Mouse (Mus musculus): ENCODE data around the gene Lhx4. TPM values are rescaled to one million over a fixed set of nuclear protein-coding genes. Genes with fewer than 3 reads are reported as not detected.
A peak's percentile ranks its signal among the peaks of the same experiment; 100 is the strongest.

The Lhx4 gene
- polyA plus RNA-seq, 1 experiment from 2014 or later, result 1.6 TPM

DNA sequence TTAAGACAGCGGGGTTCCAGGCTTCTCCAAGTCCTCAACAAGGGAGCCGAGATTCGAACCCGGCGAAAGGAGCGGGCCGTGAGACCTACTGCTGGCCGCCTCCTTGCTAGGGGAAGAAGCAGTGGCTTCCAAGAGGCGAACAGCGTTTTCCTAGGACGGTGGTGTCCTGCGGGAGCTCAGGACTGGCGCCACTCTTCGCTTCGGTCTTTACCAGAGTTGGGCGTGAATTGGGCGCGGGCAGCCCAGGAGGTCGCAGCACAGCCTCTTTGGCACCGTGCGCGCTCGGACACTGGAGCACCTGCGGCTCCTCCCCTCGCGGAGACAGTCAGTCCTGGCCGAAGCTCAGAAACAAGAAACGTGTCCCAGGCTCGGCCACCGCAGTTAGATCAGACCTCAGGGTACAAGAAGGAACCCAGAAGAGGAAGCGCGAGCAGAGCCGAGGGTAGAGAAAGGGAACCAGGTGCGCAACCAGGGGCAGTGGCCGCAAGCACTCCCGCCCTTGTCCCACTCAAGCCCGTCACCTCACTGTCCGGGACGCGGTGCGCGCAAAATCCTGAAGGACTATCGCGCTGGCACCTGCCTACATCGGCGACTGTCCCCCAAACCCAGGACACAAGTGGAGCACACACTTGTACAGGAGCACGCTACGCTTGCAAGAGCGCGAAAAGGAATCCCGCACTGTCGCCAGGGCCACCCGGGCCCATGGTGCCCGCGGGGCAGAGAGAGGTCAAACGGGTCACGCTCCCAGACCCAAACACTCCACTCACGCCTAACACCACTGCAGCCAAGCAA is 14.3 kb downstream of the Lhx4 start:
- Histone ChIP-seq H3K36me3 (ENCODE audit: control insufficient read depth, insufficient read depth, low read length) (no peaks in the 10 kb centered on the region), H3K4me1 (ENCODE audit: control insufficient read depth, insufficient read depth, low read length) (peaks cover 8% of the 10 kb centered on the region), H3K4me3 (ENCODE audit: low read depth, low read length) (no peak overlapping the region), H3K9me3 (replicated peaks; ENCODE audit: control insufficient read depth, low read length, poor library complexity, severe bottlenecking) (no peaks in the 10 kb centered on the region), H3K27ac (ENCODE audit: low read length) (no peak overlapping the region), H3K27me3 (ENCODE audit: control insufficient read depth, insufficient read depth, low read depth, low read length) (peaks cover 53% of the 10 kb centered on the region), H3K9ac (ENCODE audit: low read depth, low read length) (no peak overlapping the region), H3K4me2 (ENCODE audit: low read length) (no peak overlapping the region)
- WGBS, result 1% methylated on average over 58 of the region's 58 CpGs
- no peak for ATAC-seq

DNA sequence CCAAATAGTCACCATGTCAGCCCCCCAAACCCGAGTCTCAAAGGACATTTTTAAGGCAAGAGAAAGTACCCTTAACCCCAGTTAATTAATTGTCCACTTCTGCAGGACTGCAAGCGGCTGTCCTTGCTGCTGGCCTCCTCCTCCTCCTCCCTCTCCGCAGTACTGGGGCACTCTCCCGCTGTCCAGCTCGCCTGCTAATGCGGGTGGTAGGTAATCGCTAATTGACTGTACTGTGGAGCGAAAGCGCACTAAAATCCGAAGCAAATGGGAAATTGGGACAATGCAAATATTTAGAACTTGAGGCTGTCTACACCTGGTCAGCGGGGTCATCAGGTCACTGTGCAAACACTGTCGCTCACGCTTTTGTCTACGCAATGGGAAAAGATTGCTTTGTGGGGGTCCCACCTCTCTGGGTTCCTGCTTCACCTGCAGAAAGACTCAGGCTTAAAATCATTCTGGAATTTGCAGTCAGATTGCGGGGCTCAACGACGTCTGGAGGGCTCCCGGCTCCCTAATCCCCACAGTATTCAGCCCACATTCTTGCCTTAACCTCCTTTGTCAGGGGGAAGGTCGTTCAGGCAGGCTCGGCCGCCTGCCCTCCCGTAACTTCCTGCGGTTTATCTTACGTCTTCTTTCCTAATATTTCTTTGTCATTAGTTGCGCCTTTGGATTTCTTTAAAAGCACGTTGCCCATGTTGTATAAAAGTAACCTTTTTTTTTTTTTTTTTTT is 15.2 kb downstream of the Lhx4 start:
- H3K36me3 ChIP-seq (ENCODE audit: control insufficient read depth, insufficient read depth, low read length), result no peaks in the 10 kb centered on the region
- no peaks in the 10 kb centered on the region; the same call in 1 of the 2 replicates for H3K4me1 ChIP-seq (ENCODE audit: control insufficient read depth, insufficient read depth, low read length)
- H3K9ac ChIP-seq (ENCODE audit: low read depth, low read length), result no peak overlapping the region
- H3K27me3 ChIP-seq (ENCODE audit: control insufficient read depth, insufficient read depth, low read depth, low read length), result peaks cover 59% of the 10 kb centered on the region
- H3K27ac ChIP-seq (ENCODE audit: low read length), result no peak overlapping the region
- H3K9me3 ChIP-seq (replicated peaks; ENCODE audit: control insufficient read depth, low read length, poor library complexity, severe bottlenecking), result no peaks in the 10 kb centered on the region
- H3K4me3 ChIP-seq (ENCODE audit: low read depth, low read length), result no peak overlapping the region
- H3K4me2 ChIP-seq (ENCODE audit: low read length), result no peak overlapping the region
- no peak for ATAC-seq
- WGBS, result 1% methylated on average over 26 of the region's 26 CpGs

DNA sequence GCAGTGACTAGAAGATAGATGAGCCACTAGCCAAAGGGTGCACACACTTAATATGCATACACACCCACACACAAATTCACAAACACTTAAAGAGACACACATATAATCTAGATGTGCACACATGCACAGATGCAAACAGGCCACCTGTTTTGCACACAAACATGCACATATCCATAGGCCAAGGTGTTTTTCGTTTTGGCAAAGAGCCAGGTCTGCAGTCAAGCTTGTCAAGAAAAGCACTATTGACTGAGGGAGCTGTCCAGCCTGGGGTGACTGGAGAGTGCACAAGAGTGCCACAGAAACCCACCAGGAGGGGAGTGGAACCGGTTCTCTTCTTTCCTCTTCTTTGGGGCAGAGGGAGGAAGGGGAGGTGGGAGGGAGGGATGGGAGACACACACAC is 20.3 kb downstream of the Lhx4 start:
- H3K4me2 ChIP-seq (ENCODE audit: low read length), result no peak overlapping the region
- no peak for ATAC-seq
- H3K4me3 ChIP-seq (ENCODE audit: low read depth, low read length), result no peak overlapping the region
- no peaks in the 10 kb centered on the region; the same call in 1 of the 2 replicates for H3K9me3 ChIP-seq (replicated peaks; ENCODE audit: control insufficient read depth, low read length, poor library complexity, severe bottlenecking)
- H3K9ac ChIP-seq (ENCODE audit: low read depth, low read length), result no peak overlapping the region
- peaks cover 74% of the 10 kb centered on the region for H3K27me3 ChIP-seq (ENCODE audit: control insufficient read depth, insufficient read depth, low read depth, low read length)
- WGBS, result 0% methylated on average over 2 of the region's 2 CpGs
- peaks cover 8% of the 10 kb centered on the region for H3K4me1 ChIP-seq (ENCODE audit: control insufficient read depth, insufficient read depth, low read length)
- H3K27ac ChIP-seq (ENCODE audit: low read length), result no peak overlapping the region
- no peaks in the 10 kb centered on the region for H3K36me3 ChIP-seq (ENCODE audit: control insufficient read depth, insufficient read depth, low read length)

DNA sequence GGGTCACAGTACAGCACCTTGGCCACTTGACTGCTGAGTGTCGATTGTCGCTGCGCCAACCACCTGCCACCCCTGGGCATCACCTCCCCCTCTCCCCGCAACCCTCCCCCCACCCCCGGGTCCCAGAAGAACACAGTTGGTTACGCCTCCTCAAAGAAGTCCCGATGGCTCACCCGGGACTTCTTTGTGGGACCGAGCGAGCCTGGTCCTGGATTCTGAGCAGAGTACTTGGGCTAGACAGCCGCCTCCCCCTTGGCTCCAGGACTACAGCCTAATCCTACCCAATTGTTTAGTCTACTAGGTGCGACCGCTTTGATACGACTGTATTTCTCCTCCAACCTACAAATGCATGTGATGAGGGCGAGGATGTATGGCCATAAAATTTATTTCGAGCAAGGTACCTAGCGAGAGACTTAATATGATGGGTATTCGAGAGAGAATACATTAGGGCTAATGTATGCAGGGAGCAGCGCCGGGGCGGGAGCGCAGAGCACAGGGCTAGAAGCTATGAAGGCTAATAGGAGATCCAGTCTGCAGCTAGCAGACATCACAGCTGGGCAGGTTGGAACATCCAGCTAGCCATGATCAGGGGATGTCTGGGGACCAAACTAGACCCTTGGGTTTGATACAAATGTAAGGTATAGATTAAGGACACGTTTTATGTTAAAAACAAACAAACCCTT is 22.2 kb downstream of the Lhx4 start:
- H3K9ac ChIP-seq (ENCODE audit: low read depth, low read length), result 0 out of 2 replicates have a peak overlapping the region, but pooled peaks have one; percentile 20
- WGBS, result under 1% methylated on average over 22 of the region's 23 CpGs

DNA sequence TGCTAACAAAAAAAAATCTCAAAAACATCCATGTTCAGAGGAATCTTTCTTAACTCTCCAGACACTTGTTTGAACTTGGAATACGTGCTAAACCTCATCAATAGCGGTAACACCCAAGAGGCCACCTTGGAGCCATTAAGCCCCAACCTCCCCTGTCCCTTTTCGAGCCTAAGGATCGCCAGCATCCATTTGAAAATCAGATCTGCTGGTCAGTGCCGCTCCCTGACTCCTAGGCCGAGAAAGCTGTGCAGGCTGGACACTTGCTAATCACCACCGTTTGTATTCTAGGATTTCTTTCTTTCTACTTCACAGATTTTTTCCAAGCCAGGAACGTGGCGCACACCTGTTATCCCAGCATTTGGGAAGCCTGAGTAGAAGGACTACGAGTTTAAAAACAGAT is 23.7 kb downstream of the Lhx4 start:
- WGBS, result 28% methylated on average over 10 of the region's 10 CpGs
- H3K4me2 ChIP-seq (ENCODE audit: low read length), result no peak overlapping the region
- ATAC-seq, result no peak

More for the DNA sequence above, 22.2 kb downstream of the Lhx4 start:
- peaks cover 80% of the 10 kb centered on the region for H3K27me3 ChIP-seq (ENCODE audit: control insufficient read depth, insufficient read depth, low read depth, low read length)
- ATAC-seq, result 0 out of 2 replicates have a peak, but pooled peaks have one; percentile 48
- H3K27ac ChIP-seq (ENCODE audit: low read length), result no peak overlapping the region
- H3K4me1 ChIP-seq (ENCODE audit: control insufficient read depth, insufficient read depth, low read length), result peaks cover 8% of the 10 kb centered on the region
- H3K4me2 ChIP-seq (ENCODE audit: low read length), result peak overlapping the region; percentile 52
- no peaks in the 10 kb centered on the region; the same call in 1 of the 2 replicates for H3K9me3 ChIP-seq (replicated peaks; ENCODE audit: control insufficient read depth, low read length, poor library complexity, severe bottlenecking)
- peak overlapping the region; percentile 19; the same call in 1 of the 2 replicates for H3K4me3 ChIP-seq (ENCODE audit: low read depth, low read length)
- H3K36me3 ChIP-seq (ENCODE audit: control insufficient read depth, insufficient read depth, low read length), result no peaks in the 10 kb centered on the region

DNA sequence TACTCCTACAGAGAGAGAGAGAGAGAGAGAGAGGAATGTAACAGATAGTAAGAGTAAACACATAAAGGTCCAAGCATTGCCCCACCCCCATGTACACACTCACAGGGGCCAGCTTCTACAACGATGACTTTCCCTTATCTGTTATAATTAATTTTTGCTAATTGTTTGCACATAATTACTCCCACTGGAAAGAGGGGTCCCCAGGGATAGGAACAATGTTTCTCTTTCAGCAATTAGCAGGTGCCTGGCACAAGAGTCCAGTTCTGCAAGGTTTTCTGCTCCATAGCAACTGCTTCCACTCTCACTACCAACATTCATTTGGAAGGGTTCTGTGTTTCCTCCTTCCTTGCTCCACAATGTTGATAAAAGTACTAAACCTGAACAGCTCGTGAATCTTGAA is 25.6 kb downstream of the Lhx4 start:
- no peak overlapping the region for H3K4me2 ChIP-seq (ENCODE audit: low read length)
- peaks cover 8% of the 10 kb centered on the region for H3K4me1 ChIP-seq (ENCODE audit: control insufficient read depth, insufficient read depth, low read length)
- no peak overlapping the region for H3K27ac ChIP-seq (ENCODE audit: low read length)
- WGBS, result 68% methylated on average over 2 of the region's 2 CpGs
- H3K27me3 ChIP-seq (ENCODE audit: control insufficient read depth, insufficient read depth, low read depth, low read length), result peaks cover 82% of the 10 kb centered on the region
- no peaks in the 10 kb centered on the region; the same call in 1 of the 2 replicates for H3K9me3 ChIP-seq (replicated peaks; ENCODE audit: control insufficient read depth, low read length, poor library complexity, severe bottlenecking)
- no peak overlapping the region for H3K4me3 ChIP-seq (ENCODE audit: low read depth, low read length)
- no peaks in the 10 kb centered on the region for H3K36me3 ChIP-seq (ENCODE audit: control insufficient read depth, insufficient read depth, low read length)
- no peak overlapping the region for H3K9ac ChIP-seq (ENCODE audit: low read depth, low read length)
- ATAC-seq, result no peak

More for the DNA sequence above, 23.7 kb downstream of the Lhx4 start:
- Histone ChIP-seq H3K4me1 (ENCODE audit: control insufficient read depth, insufficient read depth, low read length) (peaks cover 8% of the 10 kb centered on the region), H3K9ac (ENCODE audit: low read depth, low read length) (no peak overlapping the region), H3K27me3 (ENCODE audit: control insufficient read depth, insufficient read depth, low read depth, low read length) (peaks cover 87% of the 10 kb centered on the region), H3K36me3 (ENCODE audit: control insufficient read depth, insufficient read depth, low read length) (no peaks in the 10 kb centered on the region), H3K27ac (ENCODE audit: low read length) (no peak overlapping the region), H3K4me3 (ENCODE audit: low read depth, low read length) (no peak overlapping the region), H3K9me3 (replicated peaks; ENCODE audit: control insufficient read depth, low read length, poor library complexity, severe bottlenecking) (no peaks in the 10 kb centered on the region; the same call in 1 of the 2 replicates)

DNA sequence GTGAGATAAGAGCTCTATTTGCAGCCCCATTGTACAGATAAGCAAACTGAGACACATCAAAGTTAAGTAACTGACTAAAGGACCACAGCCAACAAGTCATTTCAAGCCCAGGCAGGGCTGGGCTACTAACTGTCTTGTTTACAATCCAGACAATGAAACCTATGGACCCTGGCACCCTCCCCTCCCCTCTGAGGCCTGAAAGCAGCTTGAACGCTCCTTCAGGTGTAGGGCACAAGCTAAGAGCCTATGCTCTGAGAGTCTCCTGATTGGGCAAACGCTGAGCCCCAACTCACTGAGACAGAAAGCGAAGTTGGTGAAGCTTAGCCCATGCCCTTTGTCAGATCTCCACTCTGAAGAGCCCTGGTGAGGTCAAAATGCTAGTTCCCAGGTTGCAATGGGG is 27.2 kb downstream of the Lhx4 start:
- peaks cover 72% of the 10 kb centered on the region for H3K27me3 ChIP-seq (ENCODE audit: control insufficient read depth, insufficient read depth, low read depth, low read length)
- H3K4me3 ChIP-seq (ENCODE audit: low read depth, low read length), result no peak overlapping the region
- no peaks in the 10 kb centered on the region; the same call in 1 of the 2 replicates for H3K9me3 ChIP-seq (replicated peaks; ENCODE audit: control insufficient read depth, low read length, poor library complexity, severe bottlenecking)
- H3K4me2 ChIP-seq (ENCODE audit: low read length), result no peak overlapping the region
- WGBS, result 70% methylated on average over 3 of the region's 3 CpGs
- H3K27ac ChIP-seq (ENCODE audit: low read length), result no peak overlapping the region
- H3K9ac ChIP-seq (ENCODE audit: low read depth, low read length), result no peak overlapping the region
- ATAC-seq, result no peak
- peaks cover 5% of the 10 kb centered on the region for H3K4me1 ChIP-seq (ENCODE audit: control insufficient read depth, insufficient read depth, low read length)
- H3K36me3 ChIP-seq (ENCODE audit: control insufficient read depth, insufficient read depth, low read length), result no peaks in the 10 kb centered on the region

DNA sequence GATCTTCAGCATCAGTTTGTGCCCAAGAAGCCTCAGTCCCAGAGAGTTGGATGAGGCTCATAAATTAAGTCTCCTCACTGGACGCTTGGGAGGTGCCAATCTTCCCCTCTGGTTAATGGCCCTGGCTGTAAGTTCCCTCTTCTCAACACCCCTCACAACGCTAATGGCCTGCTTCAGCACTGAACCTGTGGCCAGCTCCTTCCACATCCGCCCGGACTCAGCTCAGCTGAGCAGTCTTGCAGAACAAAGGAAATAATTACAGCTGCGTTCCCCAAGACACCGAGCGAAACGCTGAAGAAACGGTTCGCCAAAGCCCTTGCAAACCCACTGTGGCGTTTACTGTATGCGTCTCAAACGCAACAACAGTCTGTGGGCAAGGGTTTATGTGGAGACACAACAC is 29.3 kb downstream of the Lhx4 start:
- Histone ChIP-seq H3K4me1 (ENCODE audit: control insufficient read depth, insufficient read depth, low read length) (no peaks in the 10 kb centered on the region), H3K4me2 (ENCODE audit: low read length) (peak overlapping the region; percentile 41), H3K36me3 (ENCODE audit: control insufficient read depth, insufficient read depth, low read length) (no peaks in the 10 kb centered on the region), H3K27me3 (ENCODE audit: control insufficient read depth, insufficient read depth, low read depth, low read length) (peaks cover 52% of the 10 kb centered on the region), H3K9me3 (replicated peaks; ENCODE audit: control insufficient read depth, low read length, poor library complexity, severe bottlenecking) (no peaks in the 10 kb centered on the region; the same call in 1 of the 2 replicates), H3K4me3 (ENCODE audit: low read depth, low read length) (no peak overlapping the region), H3K9ac (ENCODE audit: low read depth, low read length) (no peak overlapping the region), H3K27ac (ENCODE audit: low read length) (no peak overlapping the region)
- under 1% methylated on average over 13 of the region's 13 CpGs for WGBS
- ATAC-seq, result 0 out of 2 replicates have a peak, but pooled peaks have one; percentile 11

All from midbrain, embryonic 16.5 days (tissue).